Mouse (Mus musculus) megakaryocyte, adult 5-6 weeks (primary cell): Measurements from ENCODE around the gene Gins1. TPM values are rescaled to one million over a fixed set of nuclear protein-coding genes. Genes with fewer than 3 reads are reported as not detected.
A peak's percentile ranks its signal among the peaks of the same experiment; 100 is the strongest.
"Not testable (repeated sequence)": the region's sequence is repeated elsewhere in the genome, so short reads cannot be mapped to it uniquely, and the experiment has no call there.

Experiments
- ATAC-seq: 2 replicates; pipeline ENCODE4 v1.8.0; 2016; ENCODE audit warnings: mild to moderate bottlenecking, inconsistent platforms; ENCODE audit not compliant: poor library complexity, severe bottlenecking
- total RNA-seq, 2 experiments: library from RNA; stranded (forward) in 1 of 2; stranded (reverse) in 1 of 2; fragments of 153-499, 151-499 nt in 1 of 2; fragments of 221-1000, 200-1000 nt in 1 of 2; gene quantifications; 2 replicates each; pipeline versions ENCODE4 v1.2.3 to v1.2.4; 2015 to 2017

Gins1 gene
- 53.1 and 69.5 TPM in 2 replicates for total RNA-seq (2015)
- total RNA-seq (2017): 69.8 and 78.7 TPM in 2 replicates

- peak; percentile 31 for ATAC-seq
Measured at GRCm38 (mm10) chr2:150904936-150905450, at the start of gene Gins1. Gene Gins1, plus strand, starts transcription at chr2:150905400.

DNA sequence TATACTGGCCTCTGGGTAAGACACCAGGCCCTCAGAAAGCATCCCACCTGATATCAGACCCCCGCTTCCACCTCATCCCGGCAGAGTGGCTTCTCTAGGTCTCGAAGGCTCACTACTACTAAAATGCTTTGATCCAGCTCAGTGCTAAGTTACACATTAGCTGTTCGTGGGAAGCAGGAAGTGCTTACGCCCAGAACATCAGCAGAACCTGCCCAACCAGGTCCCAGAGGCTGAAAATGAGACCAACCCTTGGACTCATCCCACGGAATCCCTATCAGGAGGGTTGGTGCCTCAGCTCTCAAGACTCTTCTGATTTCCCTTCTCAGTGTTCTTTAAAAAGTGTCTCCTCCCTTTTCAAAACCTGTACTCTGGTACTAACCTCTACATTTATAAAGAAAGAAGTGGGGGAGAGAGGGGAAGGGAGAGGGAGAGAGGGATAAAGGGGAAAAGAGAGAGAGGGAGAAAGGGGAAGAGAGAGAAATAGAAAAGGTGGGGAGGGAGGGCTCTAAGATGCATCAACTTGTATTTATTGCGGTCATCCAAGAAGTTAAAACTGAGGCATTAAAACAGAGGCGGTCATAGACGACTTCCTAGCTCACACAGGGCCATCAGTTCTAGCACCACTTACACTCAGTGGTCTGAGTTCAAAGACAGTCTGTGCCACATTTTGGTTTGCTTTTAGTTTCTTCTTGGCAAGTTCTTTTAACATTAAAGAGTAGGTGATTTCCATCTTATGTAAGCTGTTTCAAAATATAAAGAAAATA is 46.3 kb upstream of the Gins1 start:
- ATAC-seq: no peak

- ATAC-seq: no peak
Measured at GRCm38 (mm10) chr2:150859709-150860470, 45.3 kb upstream of the Gins1 start.

DNA sequence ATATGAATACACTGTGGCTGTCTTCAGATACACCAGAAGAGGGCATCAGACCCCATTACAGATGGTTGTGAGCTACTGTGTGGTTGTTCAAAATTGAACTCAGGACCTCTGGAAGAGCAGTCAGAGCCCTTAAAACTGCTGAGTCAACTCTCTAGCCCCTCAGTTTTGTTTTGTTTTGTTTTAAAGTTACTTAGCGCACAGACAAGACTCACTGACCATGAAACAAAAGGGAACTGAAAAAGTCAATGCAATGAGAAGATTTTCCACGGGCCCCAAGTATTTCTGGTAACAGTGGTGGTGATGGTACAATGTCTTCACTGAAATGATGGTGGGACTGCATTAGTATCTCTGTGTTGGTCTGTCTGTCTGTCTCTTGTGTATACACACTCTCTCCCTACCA is 44.1 kb upstream of the Gins1 start:
- peak; percentile 78 for ATAC-seq

DNA sequence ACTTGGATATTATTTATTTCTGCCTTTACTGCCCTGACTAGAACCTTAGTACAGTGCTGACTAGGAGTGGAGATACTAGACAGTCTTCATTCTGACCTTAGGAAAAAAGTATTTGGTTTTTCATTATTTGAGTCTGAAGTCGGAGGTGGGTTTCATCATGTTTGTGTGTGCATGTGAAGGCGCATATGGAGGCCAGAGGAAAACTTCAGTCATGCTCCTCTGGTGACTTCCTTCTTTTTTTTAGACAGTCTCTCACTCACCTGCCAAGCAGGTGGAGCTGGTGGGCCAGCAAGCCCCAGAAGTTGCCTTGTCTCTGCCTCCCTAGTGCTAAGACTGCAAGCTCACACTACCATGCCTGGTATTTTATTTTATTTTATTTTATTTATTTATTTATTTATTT is 38.2 kb upstream of the Gins1 start:
- ATAC-seq: no peak

DNA sequence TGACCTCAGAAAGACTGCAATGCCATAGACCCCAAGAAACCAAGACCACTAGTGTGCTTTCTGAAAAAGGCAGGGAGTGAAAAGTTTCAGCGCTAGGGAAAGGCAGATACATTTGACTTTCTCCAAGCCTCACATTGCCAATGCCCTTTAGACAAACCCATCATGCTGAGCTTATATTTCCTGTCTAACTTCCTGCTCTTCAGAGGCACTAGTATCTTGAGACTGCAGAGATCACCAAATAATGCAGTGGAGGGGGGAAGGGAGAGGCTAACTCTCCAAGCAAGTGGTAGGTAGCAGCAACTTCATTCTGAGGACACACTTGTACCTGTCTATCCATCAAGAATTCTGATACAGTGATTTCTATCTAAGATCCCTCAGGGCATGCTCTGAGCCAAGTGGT is 35.8 kb upstream of the Gins1 start:
- peak; percentile 73 for ATAC-seq

DNA sequence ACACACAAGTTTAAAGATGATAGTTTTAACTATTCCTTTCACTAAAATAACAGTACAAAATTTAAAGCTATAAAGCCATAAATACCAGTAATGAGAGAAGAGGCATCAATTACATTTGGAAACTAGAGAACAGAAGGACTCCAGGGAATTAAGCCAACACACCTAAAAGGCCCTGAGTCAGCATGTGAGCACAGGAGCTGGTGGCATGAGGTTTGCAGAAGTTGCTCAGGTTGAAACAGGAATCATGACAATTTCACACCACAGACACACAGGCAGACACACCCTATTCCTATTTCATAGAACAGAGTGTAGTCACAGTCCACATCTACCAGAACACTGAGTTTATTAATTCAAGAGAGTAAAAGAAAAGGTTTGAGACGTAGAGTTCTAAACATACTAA is 30.7 kb upstream of the Gins1 start:
- peak; percentile 90 for ATAC-seq

- ATAC-seq: peak; percentile 55
Measured at GRCm38 (mm10) chr2:150875226-150875625, 30.0 kb upstream of the Gins1 start.

DNA sequence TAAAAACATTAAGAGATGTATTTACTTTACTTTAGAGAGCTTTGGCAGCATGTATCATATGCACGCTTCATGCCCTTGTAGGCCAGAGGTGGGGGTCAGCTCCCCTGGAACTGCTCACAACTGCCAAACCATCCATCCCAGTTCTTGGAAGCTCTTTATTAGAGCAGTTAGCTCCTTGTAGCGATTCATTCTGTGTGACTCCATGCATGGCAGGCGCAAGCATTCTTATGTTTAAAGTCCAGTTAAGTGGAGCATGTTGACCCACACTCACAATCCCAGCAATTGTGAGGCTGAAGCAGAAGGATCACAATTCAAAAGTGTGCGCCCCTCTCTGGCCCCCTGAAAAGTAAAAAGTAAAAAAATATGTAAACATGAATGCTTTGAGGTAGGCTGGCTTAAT is 27.6 kb upstream of the Gins1 start:
- ATAC-seq: no peak

DNA sequence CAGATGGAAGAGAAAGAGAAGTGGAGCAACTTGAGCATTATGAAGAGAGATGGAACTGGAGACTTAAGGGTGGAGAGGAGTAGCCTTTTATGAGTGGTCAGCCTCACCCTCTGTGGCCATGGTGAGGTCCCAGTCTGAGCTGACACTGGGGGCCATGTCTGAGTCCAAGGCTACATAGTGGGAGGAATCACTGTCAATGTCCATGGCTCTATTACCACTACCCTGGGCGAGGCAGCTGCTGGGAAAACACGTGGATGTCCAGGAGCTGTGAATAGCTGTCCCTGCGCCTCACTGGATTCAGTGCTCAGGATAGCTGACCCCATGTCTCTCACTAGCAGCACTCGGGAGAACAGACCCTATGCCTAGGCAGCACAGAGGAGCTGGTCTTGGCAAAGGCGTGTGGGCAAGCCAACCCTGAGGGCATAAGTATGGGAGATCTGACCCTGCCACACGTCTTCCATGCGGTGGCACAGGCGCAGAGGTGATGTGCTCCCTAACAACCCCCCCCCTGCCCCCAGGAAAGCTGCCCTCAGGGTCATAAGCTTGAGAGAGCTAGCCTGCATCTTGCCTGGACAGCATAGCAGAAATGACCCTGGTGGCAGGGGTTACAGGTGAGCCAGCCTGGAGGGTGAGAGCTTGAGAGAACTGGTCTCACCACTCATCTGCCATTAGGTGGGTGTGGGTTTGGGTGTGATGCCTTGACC is 21.0 kb upstream of the Gins1 start:
- 0 out of 2 replicates have a peak, but pooled peaks have one; percentile 28 for ATAC-seq

GRCm38 (mm10) chr2:150884779-150885110 is 20.5 kb upstream of the Gins1 start:
- no peak for ATAC-seq

DNA sequence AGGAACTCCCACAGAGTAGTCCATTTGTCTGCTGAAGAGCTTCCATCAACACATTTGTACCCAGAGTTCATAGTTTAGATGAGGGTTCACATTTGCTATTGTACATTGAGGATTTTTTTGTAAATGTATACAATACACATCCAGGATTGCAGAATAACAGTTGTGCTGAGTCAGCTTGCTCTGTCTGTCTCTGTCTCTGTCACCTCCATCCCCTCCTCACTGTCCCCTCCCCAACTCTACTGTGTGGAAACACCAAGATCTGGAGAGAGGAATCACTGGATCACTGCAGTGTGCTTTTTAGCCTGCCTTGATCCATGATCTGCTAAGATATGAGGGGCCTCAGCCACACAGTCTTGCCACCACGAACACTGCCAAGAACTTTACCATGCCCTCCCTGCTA is 19.4 kb upstream of the Gins1 start:
- no peak for ATAC-seq

DNA sequence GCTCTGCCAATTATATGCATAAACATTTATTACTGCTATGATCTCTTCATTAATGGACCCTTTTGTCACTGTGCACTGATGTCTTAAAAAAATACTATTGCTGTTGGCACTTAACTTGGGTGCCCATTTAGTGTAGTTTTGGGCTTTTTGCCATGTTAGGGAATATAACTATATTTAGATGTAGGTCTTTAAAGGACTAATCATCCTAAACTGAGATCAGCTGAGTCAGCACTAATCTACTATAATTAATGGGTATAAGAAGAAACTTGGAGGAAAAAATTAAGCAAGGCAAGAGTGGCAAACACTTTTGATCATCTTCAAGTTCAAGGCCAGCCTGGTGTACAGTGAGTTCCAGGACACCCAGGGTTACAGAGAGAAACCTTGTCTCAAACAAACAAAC is 18.9 kb upstream of the Gins1 start:
- ATAC-seq: no peak

GRCm38 (mm10) chr2:150887370-150887769 is 17.8 kb upstream of the Gins1 start:
- no peak for ATAC-seq

DNA sequence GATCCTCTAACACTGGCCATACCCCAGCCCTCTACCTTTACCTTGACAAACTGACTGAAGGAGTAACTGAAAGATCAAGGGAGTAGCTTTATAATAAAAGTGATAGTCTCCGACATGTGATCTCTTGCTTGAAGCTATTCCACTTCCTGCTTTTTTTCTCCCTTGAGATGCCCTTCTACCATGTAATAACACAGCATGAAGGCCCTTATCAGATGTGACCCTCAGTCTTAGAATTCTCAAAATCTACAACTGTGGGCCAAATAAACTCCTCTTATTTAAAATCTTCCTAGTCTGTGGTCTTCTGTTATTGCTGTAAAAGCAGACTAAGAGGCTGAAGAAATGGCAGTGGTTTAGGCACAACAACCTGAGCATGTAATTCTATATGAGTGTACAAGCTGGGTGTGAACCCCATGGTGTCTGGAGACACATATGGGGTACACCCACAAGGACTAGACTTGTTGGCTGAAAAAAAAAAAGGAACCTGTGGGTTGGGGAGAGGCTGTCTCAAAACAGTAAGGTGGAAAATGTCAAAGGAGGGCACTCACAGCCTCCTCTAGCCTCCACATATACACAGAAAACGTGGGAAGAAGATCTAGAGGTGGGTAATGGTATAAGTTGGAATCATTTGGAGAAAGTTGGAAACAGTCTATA is 10.5 kb upstream of the Gins1 start:
- ATAC-seq: peak; percentile 58

GRCm38 (mm10) chr2:150895691-150896252 is 9.4 kb upstream of the Gins1 start:
- ATAC-seq: peak; percentile 58

- ATAC-seq: no peak
Measured at GRCm38 (mm10) chr2:150900341-150900740, 4.9 kb upstream of the Gins1 start.

GRCm38 (mm10) chr2:150902347-150902746 is 2.9 kb upstream of the Gins1 start:
- no peak for ATAC-seq

GRCm38 (mm10) chr2:150904272-150904935 is 796 bp upstream of the Gins1 start, which contains the start of gene Abhd12:
Gene Abhd12, minus strand, starts transcription at chr2:150904741.
- ATAC-seq: peak; percentile 91

DNA sequence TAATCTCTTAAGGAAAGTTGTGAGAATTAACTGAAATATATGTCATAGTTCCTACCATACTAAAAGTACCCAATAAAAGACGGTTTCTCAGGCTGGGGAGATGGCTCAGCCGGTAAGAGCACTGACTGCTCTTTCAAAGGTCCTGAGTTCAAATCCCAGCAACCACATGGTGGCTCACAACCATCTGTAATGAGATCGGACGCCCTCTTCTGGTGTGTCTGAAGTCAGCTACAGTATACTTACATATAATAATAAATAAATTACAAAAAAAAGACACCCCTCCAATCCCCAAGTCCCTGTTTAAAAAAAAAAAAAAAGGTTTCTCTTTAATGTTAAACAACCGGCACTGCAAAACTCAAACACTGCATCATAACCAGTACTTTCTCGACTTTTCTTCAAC is 3.7 kb downstream of the Gins1 start:
- ATAC-seq: not testable (repeated sequence)
